Mouse (Mus musculus) embryo, embryonic 11 days (tissue): ENCODE results near the gene Kcnk1.

Source experiments
- DNase-seq: peaks from one replicate; pipeline ENCODE4 v3.0.0-alpha.2; 2015

Kcnk1 gene

GRCm38 (mm10) chr8:125995101-125995986 is at the start of gene Kcnk1:
Gene Kcnk1, plus strand, starts transcription at chr8:125995170.
- DNase-seq, result peak; percentile 68

- no peak for DNase-seq
These were observed 46.2 kb upstream of the Kcnk1 start for GRCm38 (mm10) chr8:125948696-125949308.

GRCm38 (mm10) chr8:125950007-125950940 is 44.7 kb upstream of the Kcnk1 start:
- DNase-seq, result peak; percentile 96

- peak; percentile 67 for DNase-seq
These were observed 39.3 kb upstream of the Kcnk1 start for GRCm38 (mm10) chr8:125955671-125956070.

- no peak for DNase-seq
These were observed 38.2 kb upstream of the Kcnk1 start for GRCm38 (mm10) chr8:125956796-125957195.

GRCm38 (mm10) chr8:125957226-125957993 is 37.6 kb upstream of the Kcnk1 start:
- no peak for DNase-seq

GRCm38 (mm10) chr8:125957994-125958368 is 37.0 kb upstream of the Kcnk1 start:
- no peak for DNase-seq

GRCm38 (mm10) chr8:125959363-125959771 is 35.6 kb upstream of the Kcnk1 start:
- DNase-seq, result no peak

- DNase-seq, result no peak
These were observed 34.9 kb upstream of the Kcnk1 start for GRCm38 (mm10) chr8:125960037-125960436.

- no peak for DNase-seq
These were observed 33.2 kb upstream of the Kcnk1 start for GRCm38 (mm10) chr8:125961790-125962189.

GRCm38 (mm10) chr8:125963807-125964211 is 31.2 kb upstream of the Kcnk1 start:
- DNase-seq, result peak; percentile 13

- no peak for DNase-seq
These were observed 23.6 kb upstream of the Kcnk1 start for GRCm38 (mm10) chr8:125971336-125971735.

- DNase-seq, result no peak
These were observed 19.0 kb upstream of the Kcnk1 start for GRCm38 (mm10) chr8:125975981-125976380.

GRCm38 (mm10) chr8:125980826-125981225 is 14.1 kb upstream of the Kcnk1 start:
- no peak for DNase-seq

- no peak for DNase-seq
These were observed 11.5 kb upstream of the Kcnk1 start for GRCm38 (mm10) chr8:125983515-125983914.

- DNase-seq, result no peak
These were observed 10.8 kb upstream of the Kcnk1 start for GRCm38 (mm10) chr8:125984140-125984539.

- DNase-seq, result no peak
These were observed 9.6 kb upstream of the Kcnk1 start for GRCm38 (mm10) chr8:125985364-125985763.

- DNase-seq, result no peak
These were observed 7.9 kb upstream of the Kcnk1 start for GRCm38 (mm10) chr8:125986999-125987589.

- no peak for DNase-seq
These were observed 7.0 kb upstream of the Kcnk1 start for GRCm38 (mm10) chr8:125987996-125988395.

- no peak for DNase-seq
These were observed 1.3 kb upstream of the Kcnk1 start for GRCm38 (mm10) chr8:125993636-125994035.

GRCm38 (mm10) chr8:125996031-125996839 is 1.3 kb downstream of the Kcnk1 start:
- DNase-seq, result no peak
